Mouse (Mus musculus): Measurements from ENCODE around the gene C130050O18Rik.

GRCm38 (mm10) chr5:139373126-139373525, 32.0 kb upstream of the C130050O18Rik start:
- TF ChIP-seq CTCF (IDR thresholded peaks at IDR 0.05; ENCODE audit: low read depth) (0 out of 2 replicates have a peak, but pooled peaks have one; percentile 4), EP300 (IDR thresholded peaks at IDR 0.05; ENCODE audit: low read depth) (no peak)

Measured in liver, embryonic 14.5 days (tissue).